Mouse (Mus musculus) kidney, adult 2 months (tissue): ENCODE results near the gene Cxcr5.

Experiments used
- CTCF ChIP-seq: fragments of 200-500 bp; conservative IDR thresholded peaks from 2 replicates; pipeline ENCODE4 v1.5.1; 2011; ENCODE audit warnings: low read depth, mild to moderate bottlenecking, control low read depth, low read length, moderate library complexity, mixed read lengths; ENCODE audit not compliant: insufficient read depth, insufficient read length
- POLR2A ChIP-seq: fragments of 200-500 bp; IDR thresholded peaks from one replicate; pipeline ENCODE4 v1.6.1; 2011; ENCODE audit warnings: low read depth, low read length, control low read depth

GRCm38 (mm10) chr9:44515891-44516290 lies 45.8 kb downstream of the Cxcr5 start:
- TF ChIP-seq CTCF: no peak
- TF ChIP-seq POLR2A: no peak
